Mouse (Mus musculus): ENCODE data around the gene Arid5b.

DNA sequence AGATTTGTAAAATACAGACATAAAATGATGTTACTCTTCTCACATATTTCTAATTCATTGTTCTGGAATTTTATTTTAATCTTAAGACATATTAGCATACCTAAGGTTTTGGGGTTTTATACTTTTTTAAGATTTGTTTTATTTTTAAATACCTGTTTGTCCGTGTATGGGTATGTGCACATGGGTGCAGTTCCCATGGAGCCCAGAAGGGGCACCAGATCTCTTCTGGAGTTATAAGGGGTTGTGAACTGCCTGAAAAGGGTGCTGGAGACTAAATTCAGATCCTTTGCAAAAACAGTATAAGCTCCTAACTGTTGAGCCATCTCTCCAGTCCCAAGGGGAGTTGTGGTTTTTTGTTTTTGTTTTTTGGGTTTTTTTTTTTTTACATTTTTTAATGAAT, 220.2 kb downstream of the Arid5b start:
- TF ChIP-seq EP300 (IDR thresholded peaks at IDR 0.05; ENCODE audit: low read depth), result no peak
- peak; percentile 31 for TF ChIP-seq CTCF (IDR thresholded peaks at IDR 0.05; ENCODE audit: low read depth)

All from liver, postnatal 0 days (tissue).